In genomic region chr14:73634356-73634755, GRCm38 (mm10) we compare ENCODE assay signal across 31 mouse cellular contexts. TPM values are rescaled to one million over a fixed set of nuclear protein-coding genes. Genes with fewer than 3 reads are reported as not detected.
A peak's percentile ranks its signal among the peaks of the same experiment; 100 is the strongest.
DNase-seq lines count a peak whose midpoint lies in the region; TF ChIP-seq lines count a peak whose summit lies in the region.
"Had no signal": no experiment of that assay in that cellular context is flagged by ENCODE, and none has a peak within 500 bp of the region (broad histone marks: within the 10 kb centered on the region; RNA-seq: fewer than 3 reads in every experiment).

No protein-coding gene starts in this region.

- no peaks in the 10 kb centered on the region for H3K36me3 ChIP-seq in kidney, adult 2 months (ENCODE audit: control insufficient read depth, insufficient read depth, low read length)
- H3K36me3 ChIP-seq: forebrain, embryonic 10.5 days; hindbrain, embryonic 15.5 days; intestine, embryonic 15.5 days; kidney, embryonic 15.5 days; limb, embryonic 10.5 days; midbrain, embryonic 12.5 days had no signal

- no peak overlapping the region for H3K4me3 ChIP-seq in kidney, adult 2 months (ENCODE audit: insufficient read depth, low read depth, low read length)
- H3K4me3 ChIP-seq: forebrain, embryonic 10.5 days; heart, adult 2 months; hindbrain, embryonic 15.5 days; intestine, embryonic 15.5 days; kidney, embryonic 15.5 days; left cerebral cortex, adult 2 months; limb, embryonic 10.5 days; midbrain, embryonic 12.5 days had no signal

- peak; percentile 39 to 50 for DNase-seq in cerebellum, postnatal 10 days
- DNase-seq in cerebellum, adult 18-20 months: no peak
- peak; percentile 46 for DNase-seq in kidney, adult 2 months
- DNase-seq in kidney, postnatal 25 days: no peak
- peak; percentile 27 for DNase-seq in 3T3-L1 (ENCODE audit: low read depth, low spot score)
- peak; percentile 35 for DNase-seq in adipocyte (ENCODE audit: low spot score)
- DNase-seq in urinary bladder, postnatal 25 days (ENCODE audit: low spot score): no peak
- DNase-seq: cerebellum, adult 9-10 months; gastrocnemius, postnatal 25 days; heart, adult 2 months; heart, postnatal 4 days; liver; thymus, adult 2 months; thymus, postnatal 4 days had no signal

- no peak overlapping the region for H3K27ac ChIP-seq in kidney, adult 2 months (ENCODE audit: insufficient read depth, low read depth, low read length)
- H3K27ac ChIP-seq: forebrain, embryonic 10.5 days; hindbrain, embryonic 15.5 days; intestine, embryonic 15.5 days; kidney, embryonic 15.5 days; left cerebral cortex, adult 2 months; limb, embryonic 10.5 days; midbrain, embryonic 12.5 days; stomach, postnatal 0 days had no signal

- TF ChIP-seq CTCF in kidney, adult 2 months (conservative IDR thresholded peaks at IDR 0.05; ENCODE audit: insufficient read depth, insufficient read length, low read depth, low read length): no peak

- 76% methylated on average over 3 of the region's 3 CpGs for WGBS in kidney, adult 2 months

- no peak for TF ChIP-seq POLR2A in kidney, adult 2 months (IDR thresholded peaks at IDR 0.05; ENCODE audit: low read depth, low read length)

- H3K4me1 ChIP-seq in kidney, adult 2 months (ENCODE audit: control insufficient read depth, insufficient read depth, low read length): 0 out of 2 replicates have a peak, but pooled peaks cover 3% of the 10 kb centered on the region
- H3K4me1 ChIP-seq: forebrain, embryonic 10.5 days; hindbrain, embryonic 15.5 days; intestine, embryonic 15.5 days; kidney, embryonic 15.5 days; limb, embryonic 10.5 days; midbrain, embryonic 12.5 days had no signal

- H3K27me3 ChIP-seq in kidney, adult 2 months (replicated peaks; ENCODE audit: control insufficient read depth, insufficient read depth, low read length): no peaks in the 10 kb centered on the region
- H3K27me3 ChIP-seq: hindbrain, embryonic 15.5 days; intestine, embryonic 15.5 days; kidney, embryonic 15.5 days; midbrain, embryonic 12.5 days had no signal

RNA-seq across cellular contexts. Expression of gene Gm21750, which starts 26.7 kb away (rescaled TPM):
- not detected in 2 replicates for polyA plus RNA-seq in kidney, adult 2 months (2012; rRNA removed)
- polyA plus RNA-seq: activated CD4-positive, CD25-positive, alpha-beta regulatory T cell, adult 4 months; C2C12; embryonic facial prominence, embryonic 11.5 days; forebrain, embryonic 10.5 days; forebrain, embryonic 16.5 days; heart, adult 2 months; heart, embryonic 14.5 days; hindbrain, embryonic 15.5 days; intestine, embryonic 15.5 days; kidney, embryonic 15.5 days; limb, embryonic 10.5 days; liver, embryonic 16.5 days; lung, postnatal 0 days; midbrain, embryonic 12.5 days; neural tube, embryonic 11.5 days; small intestine, adult 2 months; stomach, postnatal 0 days; thymus, adult 2 months had no signal

Comparison
In these comparisons a context has a peak if more than half of its experiments do, and no peak if none do; other contexts are left out.
1. DNase-seq: peak in cerebellum, postnatal 10 days (2 of 2), kidney, adult 2 months (single experiment), 3T3-L1 (single experiment) and adipocyte (single experiment); none in cerebellum, adult 18-20 months (0 of 2), kidney, postnatal 25 days (0 of 2) and urinary bladder, postnatal 25 days (single experiment).